1 mouse cellular context compared by ENCODE assay signal in the genomic region with DNA sequence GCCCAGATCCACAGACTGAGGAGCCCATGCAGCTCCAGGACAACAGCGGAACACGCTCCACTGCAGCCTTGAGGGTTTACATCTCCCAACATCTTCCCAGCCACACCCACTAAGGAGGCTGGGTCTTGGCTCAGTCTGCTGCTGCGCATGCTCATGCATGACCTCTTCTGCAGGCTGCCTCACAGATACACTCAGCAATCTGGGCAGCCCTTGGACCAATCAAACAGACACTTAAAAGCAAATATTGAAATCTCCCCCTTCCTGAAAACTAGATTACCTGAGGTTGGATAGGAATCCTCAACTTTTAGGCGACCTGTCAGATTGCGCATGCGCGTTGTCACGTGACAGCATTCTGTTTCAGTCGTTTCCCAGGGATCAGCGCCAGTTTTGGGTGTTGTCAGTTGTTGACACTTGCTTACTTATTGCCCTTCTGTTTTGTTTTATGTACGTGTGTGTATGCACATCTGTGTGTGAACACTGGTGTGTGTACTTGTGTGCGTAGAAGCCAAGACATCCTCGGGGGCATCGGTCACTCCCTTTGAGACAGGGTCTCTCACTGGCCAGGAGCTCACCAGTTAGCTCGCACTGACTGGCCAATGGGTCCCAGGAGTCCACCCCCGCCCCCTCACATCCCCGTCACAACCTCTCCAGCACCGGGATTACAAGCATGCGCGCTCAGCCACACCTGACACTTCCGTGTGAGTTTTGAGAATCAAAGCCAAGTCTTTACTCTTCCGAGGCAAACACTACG.
TF ChIP-seq lines count a peak whose summit lies in the region.

No protein-coding gene starts in this region.

TF ChIP-seq in C2C12, 6 proteins besides CTCF, POLR2A, EP300 and RAD21:
- TF ChIP-seq MAX (IDR thresholded peaks at IDR 0.05): peak; percentile 7
- TF ChIP-seq CEBPB (IDR thresholded peaks at IDR 0.05; ENCODE audit: low read depth): no peak
- no peak for TF ChIP-seq MYOG (IDR thresholded peaks at IDR 0.05; ENCODE audit: control insufficient read depth, extremely low read depth, insufficient read length)
- TF ChIP-seq FOSL1 (IDR thresholded peaks at IDR 0.05; ENCODE audit: insufficient read depth, low read length, poor library complexity, severe bottlenecking): no peak
- TF ChIP-seq MYOD1 (IDR thresholded peaks at IDR 0.05; ENCODE audit: control insufficient read depth, insufficient read length, low read depth): no peak
- peak; percentile 96 for TF ChIP-seq USF1 (IDR thresholded peaks at IDR 0.05; ENCODE audit: low read depth)
